Mouse (Mus musculus) forebrain, embryonic 12.5 days (tissue): Measurements from ENCODE around the gene Apof. TPM values are rescaled to one million over a fixed set of nuclear protein-coding genes. Genes with fewer than 3 reads are reported as not detected.

Experiments used
- ATAC-seq: fragments of 200-750 bp; cut with Nextera tagmentation; 2 replicates; pipeline ENCODE4 v1.8.0; 2017; ENCODE audit warnings: moderate TSS enrichment; ENCODE audit not compliant: low FRiP score
- H3K27ac ChIP-seq: fragments of 300-500 bp; sonication (generic); 2 replicates; pipeline ENCODE4 v1.5.1; 2016; ENCODE audit warnings: mild to moderate bottlenecking
- H3K27me3 ChIP-seq: fragments of 300-500 bp; sonication (generic); 2 replicates; pipeline ENCODE4 v1.6.1; 2016; ENCODE audit warnings: mild to moderate bottlenecking
- H3K36me3 ChIP-seq: fragments of 300-500 bp; sonication (generic); replicated peaks from 2 replicates; pipeline ENCODE4 v1.6.1; 2016; ENCODE audit warnings: mild to moderate bottlenecking
- H3K4me1 ChIP-seq: fragments of 300-500 bp; sonication (generic); 2 replicates; pipeline ENCODE4 v1.6.1; 2016
- H3K4me2 ChIP-seq: fragments of 300-500 bp; sonication (generic); 2 replicates; pipeline ENCODE4 v1.6.1; 2016; ENCODE audit warnings: mild to moderate bottlenecking, moderate library complexity
- H3K4me3 ChIP-seq: fragments of 300-500 bp; sonication (generic); replicated peaks from 2 replicates; pipeline ENCODE4 v1.5.1; 2016; ENCODE audit warnings: mild to moderate bottlenecking
- H3K9ac ChIP-seq: fragments of 300-500 bp; sonication (generic); 2 replicates; pipeline ENCODE4 v1.6.1; 2016; ENCODE audit warnings: mild to moderate bottlenecking
- H3K9me3 ChIP-seq: fragments of 300-500 bp; sonication (generic); 2 replicates; pipeline ENCODE4 v1.6.1; 2016
- WGBS: fragments of 180-500 bp; shearing (Covaris S2); methylation state at CpG from one replicate; pipeline ENCODE4 v1.1.7; 2016; 5-methylcytosine and 5-hydroxymethylcytosine counted together
- polyA plus RNA-seq: library from polyadenylated mRNA; unstranded; fragments of >200 nt; fragmentation: Nextera tagmentation; extraction: Ambion mirVana; gene quantifications from 2 replicates; pipeline ENCODE4 v1.2.1, GENCODE M21; 2016

The Apof gene
- polyA plus RNA-seq, result not detected in 2 replicates

GRCm38 (mm10) chr10:128268371-128268770, at the start of gene Apof:
Gene Apof (plus strand): TSS chr10:128268671.
- Histone ChIP-seq H3K4me3 (no peak within 1 kb of the TSS), H3K4me2 (no peak within 1 kb of the TSS), H3K9me3 (no peaks in the 10 kb centered on the region), H3K9ac (no peak within 1 kb of the TSS), H3K36me3 (no peaks in the 10 kb centered on the region), H3K27ac (no peak within 1 kb of the TSS), H3K4me1 (peaks cover 3% of the 10 kb centered on the region; the same call in 1 of the 2 replicates), H3K27me3 (0 out of 2 replicates have a peak, but pooled peaks cover 12% of the 10 kb centered on the region)
- ATAC-seq, result no peak
- WGBS, result 79% methylated on average over 6 of the region's 6 CpGs

GRCm38 (mm10) chr10:128221533-128222286, 46.8 kb upstream of the Apof start:
- Histone ChIP-seq H3K27ac (no peak overlapping the region), H3K4me1 (peaks cover 16% of the 10 kb centered on the region)
- no peak for ATAC-seq

GRCm38 (mm10) chr10:128225064-128225463, 43.4 kb upstream of the Apof start:
- peaks cover 16% of the 10 kb centered on the region for H3K4me1 ChIP-seq
- no peak overlapping the region for H3K4me2 ChIP-seq
- H3K9me3 ChIP-seq, result no peaks in the 10 kb centered on the region
- no peak overlapping the region for H3K4me3 ChIP-seq
- H3K9ac ChIP-seq, result no peak overlapping the region
- 36% methylated on average over 5 of the region's 5 CpGs for WGBS
- ATAC-seq, result no peak
- H3K27ac ChIP-seq, result 0 out of 2 replicates have a peak overlapping the region, but pooled peaks have one; percentile 0
- peaks cover 6% of the 10 kb centered on the region for H3K27me3 ChIP-seq
- no peaks in the 10 kb centered on the region for H3K36me3 ChIP-seq

More at GRCm38 (mm10) chr10:128221533-128222286, 46.8 kb upstream of the Apof start:
- Histone ChIP-seq H3K4me2 (no peak overlapping the region), H3K9me3 (no peaks in the 10 kb centered on the region), H3K36me3 (no peaks in the 10 kb centered on the region), H3K27me3 (peaks cover 6% of the 10 kb centered on the region), H3K4me3 (no peak overlapping the region), H3K9ac (no peak overlapping the region)
- WGBS, result 75% methylated on average over 16 of the region's 16 CpGs

GRCm38 (mm10) chr10:128225538-128225937, 42.9 kb upstream of the Apof start, which contains the start of gene Mip:
Gene Mip (plus strand): TSS chr10:128225838.
- ATAC-seq, result no peak
- no peak within 1 kb of the TSS for H3K4me3 ChIP-seq
- no peaks in the 10 kb centered on the region for H3K36me3 ChIP-seq
- 0 out of 2 replicates have a peak within 1 kb of the TSS, but pooled peaks have one; percentile 0 for H3K27ac ChIP-seq
- H3K4me2 ChIP-seq, result no peak within 1 kb of the TSS
- H3K9ac ChIP-seq, result no peak within 1 kb of the TSS; the same call in 1 of the 2 replicates
- H3K27me3 ChIP-seq, result peaks cover 6% of the 10 kb centered on the region
- H3K9me3 ChIP-seq, result no peaks in the 10 kb centered on the region
- H3K4me1 ChIP-seq, result peaks cover 16% of the 10 kb centered on the region
- 27% methylated on average over 4 of the region's 4 CpGs for WGBS

GRCm38 (mm10) chr10:128227592-128227991, 40.9 kb upstream of the Apof start:
- Histone ChIP-seq H3K4me3 (no peak overlapping the region), H3K9me3 (no peaks in the 10 kb centered on the region), H3K36me3 (no peaks in the 10 kb centered on the region), H3K27ac (no peak overlapping the region), H3K9ac (no peak overlapping the region), H3K27me3 (peaks cover 6% of the 10 kb centered on the region), H3K4me1 (peaks cover 27% of the 10 kb centered on the region), H3K4me2 (no peak overlapping the region)
- 87% methylated on average over 9 of the region's 9 CpGs for WGBS
- ATAC-seq, result no peak

- no peak for ATAC-seq
- Histone ChIP-seq H3K36me3 (no peaks in the 10 kb centered on the region), H3K4me1 (peaks cover 31% of the 10 kb centered on the region), H3K27ac (no peak overlapping the region), H3K9ac (no peak overlapping the region), H3K9me3 (no peaks in the 10 kb centered on the region), H3K4me3 (no peak overlapping the region), H3K27me3 (peaks cover 6% of the 10 kb centered on the region), H3K4me2 (no peak overlapping the region)
- 93% methylated on average over 8 of the region's 8 CpGs for WGBS
Measured at GRCm38 (mm10) chr10:128228009-128228408, 40.5 kb upstream of the Apof start.

GRCm38 (mm10) chr10:128230582-128230981, 37.9 kb upstream of the Apof start:
- 0 out of 2 replicates have a peak overlapping the region, but pooled peaks have one; percentile 8 for H3K27ac ChIP-seq
- H3K4me1 ChIP-seq, result peaks cover 22% of the 10 kb centered on the region
- no peak for ATAC-seq
- no peak overlapping the region; the same call in 1 of the 2 replicates for H3K4me2 ChIP-seq
- no peak overlapping the region for H3K4me3 ChIP-seq
- no peaks in the 10 kb centered on the region for H3K9me3 ChIP-seq
- WGBS, result 85% methylated on average over 12 of the region's 12 CpGs
- no peak overlapping the region for H3K9ac ChIP-seq
- H3K27me3 ChIP-seq, result peaks cover 2% of the 10 kb centered on the region
- H3K36me3 ChIP-seq, result 0 out of 2 replicates have a peak, but pooled peaks cover 2% of the 10 kb centered on the region

- 0 out of 2 replicates have a peak, but pooled peaks cover 2% of the 10 kb centered on the region for H3K36me3 ChIP-seq
- H3K27me3 ChIP-seq, result peaks cover under 1% of the 10 kb centered on the region
- H3K4me1 ChIP-seq, result peaks cover 21% of the 10 kb centered on the region
- 22% methylated on average over 5 of the region's 5 CpGs for WGBS
- peak overlapping the region; percentile 82 for H3K9ac ChIP-seq
- peak overlapping the region; percentile 81 for H3K4me3 ChIP-seq
- H3K4me2 ChIP-seq, result peak overlapping the region; percentile 66
- no peak for ATAC-seq
- peak overlapping the region; percentile 96 for H3K27ac ChIP-seq
- no peaks in the 10 kb centered on the region for H3K9me3 ChIP-seq
Measured at GRCm38 (mm10) chr10:128231146-128231545, 37.3 kb upstream of the Apof start.

- H3K27me3 ChIP-seq, result no peaks in the 10 kb centered on the region
- peak; percentile 93 for ATAC-seq
- H3K4me2 ChIP-seq, result peak within 1 kb of the TSS; percentile 66
- WGBS, result under 1% methylated on average over 54 of the region's 58 CpGs
- peak within 1 kb of the TSS; percentile 81 for H3K4me3 ChIP-seq
- H3K4me1 ChIP-seq, result peaks cover 24% of the 10 kb centered on the region
- H3K9me3 ChIP-seq, result no peaks in the 10 kb centered on the region
- peak within 1 kb of the TSS; percentile 82 for H3K9ac ChIP-seq
- H3K36me3 ChIP-seq, result 0 out of 2 replicates have a peak, but pooled peaks cover 2% of the 10 kb centered on the region
- peak within 1 kb of the TSS; percentile 96 for H3K27ac ChIP-seq
Measured at GRCm38 (mm10) chr10:128231697-128232419, 36.6 kb upstream of the Apof start, which contains the start of gene Timeless. Gene Timeless (plus strand): TSS chr10:128232065.

GRCm38 (mm10) chr10:128232420-128232985, 36.0 kb upstream of the Apof start:
- no peaks in the 10 kb centered on the region for H3K27me3 ChIP-seq
- H3K4me3 ChIP-seq, result peak overlapping the region; percentile 81

GRCm38 (mm10) chr10:128236321-128236720, 32.1 kb upstream of the Apof start:
- no peak overlapping the region for H3K4me2 ChIP-seq
- no peak overlapping the region for H3K4me3 ChIP-seq
- 34% methylated on average over 4 of the region's 4 CpGs for WGBS
- peak overlapping the region; percentile 65 for H3K27ac ChIP-seq
- no peaks in the 10 kb centered on the region for H3K27me3 ChIP-seq
- H3K36me3 ChIP-seq, result peaks cover 25% of the 10 kb centered on the region
- no peak overlapping the region for H3K9ac ChIP-seq
- ATAC-seq, result no peak
- H3K9me3 ChIP-seq, result no peaks in the 10 kb centered on the region
- peaks cover 17% of the 10 kb centered on the region; the same call in 1 of the 2 replicates for H3K4me1 ChIP-seq

More at GRCm38 (mm10) chr10:128232420-128232985, 36.0 kb upstream of the Apof start:
- H3K36me3 ChIP-seq, result 0 out of 2 replicates have a peak, but pooled peaks cover 2% of the 10 kb centered on the region
- peak overlapping the region; percentile 96 for H3K27ac ChIP-seq
- H3K9ac ChIP-seq, result peak overlapping the region; percentile 82
- ATAC-seq, result peak; percentile 39
- H3K4me1 ChIP-seq, result peaks cover 24% of the 10 kb centered on the region
- H3K4me2 ChIP-seq, result peak overlapping the region; percentile 66
- under 1% methylated on average over 14 of the region's 14 CpGs for WGBS
- H3K9me3 ChIP-seq, result no peaks in the 10 kb centered on the region
